Mouse (Mus musculus) mesoderm, embryonic 11.5 days (tissue): ENCODE measurements at regions not wholly inside any gene's neighbourhood (a gene's known extent, or its start where the extent isn't known, plus 50 kb on each side); places are given as distances from the start of the nearest gene placed in this dataset.
A peak's percentile ranks its signal among the peaks of the same experiment; 100 is the strongest.

Experiments used
- DNase-seq: peaks from one replicate; pipeline ENCODE4 v3.0.0-alpha.2; 2012; ENCODE audit warnings: low read depth, low spot score

- DNase-seq: no peak
Measured at GRCm38 (mm10) chr4:68179551-68179950, 774.6 kb downstream of the Brinp1 start.

- DNase-seq: no peak
Measured at GRCm38 (mm10) chr4:68156499-68156898, 797.7 kb downstream of the Brinp1 start.

GRCm38 (mm10) chr4:68148483-68149069 is 805.6 kb downstream of the Brinp1 start:
- no peak for DNase-seq

- no peak for DNase-seq
Measured at GRCm38 (mm10) chr4:68128124-68128523, 826.1 kb downstream of the Brinp1 start.

GRCm38 (mm10) chr4:68114502-68114901 is 839.7 kb downstream of the Brinp1 start:
- DNase-seq: no peak

GRCm38 (mm10) chr4:68085255-68085654 is 868.9 kb downstream of the Brinp1 start:
- no peak for DNase-seq

- no peak for DNase-seq
Measured at GRCm38 (mm10) chr4:68056813-68057578, 897.2 kb downstream of the Brinp1 start.

- peak; percentile 56 for DNase-seq
Measured at GRCm38 (mm10) chr4:68022891-68023303, 931.3 kb downstream of the Brinp1 start.

GRCm38 (mm10) chr4:68011371-68011770 is 942.8 kb downstream of the Brinp1 start:
- DNase-seq: no peak

GRCm38 (mm10) chr4:67994796-67995283 is 959.4 kb downstream of the Brinp1 start:
- no peak for DNase-seq

- DNase-seq: no peak
Measured at GRCm38 (mm10) chr4:67963456-67963855, 990.7 kb downstream of the Brinp1 start.

GRCm38 (mm10) chr4:67948000-67948399 is 1006.2 kb downstream of the Brinp1 start:
- no peak for DNase-seq

GRCm38 (mm10) chr4:67932481-67932880 is 1021.7 kb downstream of the Brinp1 start:
- no peak for DNase-seq

GRCm38 (mm10) chr4:67899109-67899508 is 1055.1 kb downstream of the Brinp1 start:
- DNase-seq: no peak

- DNase-seq: no peak
Measured at GRCm38 (mm10) chr4:67891946-67892575, 1062.1 kb downstream of the Brinp1 start.

GRCm38 (mm10) chr4:67887954-67888353 is 1060.6 kb downstream of the Tlr4 start:
- DNase-seq: no peak

- DNase-seq: no peak
Measured at GRCm38 (mm10) chr4:67885204-67885603, 1057.8 kb downstream of the Tlr4 start.

GRCm38 (mm10) chr4:67862218-67862617 is 1034.8 kb downstream of the Tlr4 start:
- no peak for DNase-seq

GRCm38 (mm10) chr4:67861801-67862200 is 1034.4 kb downstream of the Tlr4 start:
- DNase-seq: no peak

- DNase-seq: no peak
Measured at GRCm38 (mm10) chr4:67853001-67853400, 1025.6 kb downstream of the Tlr4 start.

GRCm38 (mm10) chr4:67833397-67833796 is 1006.0 kb downstream of the Tlr4 start:
- DNase-seq: no peak

- no peak for DNase-seq
Measured at GRCm38 (mm10) chr4:67825484-67825883, 998.1 kb downstream of the Tlr4 start.

GRCm38 (mm10) chr4:67796050-67796449 is 968.7 kb downstream of the Tlr4 start:
- no peak for DNase-seq
